Mouse (Mus musculus): Measurements from ENCODE around the gene 4930404H24Rik.

4930404H24Rik gene

GRCm38 (mm10) chr2:153492573-153493392 lies at the start of gene 4930404H24Rik:
Gene 4930404H24Rik, plus strand, starts transcription at chr2:153492790.
- CTCF ChIA-PET, result interaction anchor here (0.7 kb wide), 1 partner anchor 95 kb away, joined by 4 read pairs; no protein-coding TSS in a partner anchor

GRCm38 (mm10) chr2:153443434-153444240 lies 49.0 kb upstream of the 4930404H24Rik start:
- CTCF ChIA-PET, result interaction anchor here (0.6 kb wide), 2 partner anchors 53 to 73 kb away, joined by 3 to 5 read pairs; no protein-coding TSS in a partner anchor

- CTCF ChIA-PET, result interaction anchor here (0.6 kb wide), 2 partner anchors 53 to 73 kb away, joined by 3 to 5 read pairs; no protein-coding TSS in a partner anchor
Observed at GRCm38 (mm10) chr2:153444254-153445136, 48.1 kb upstream of the 4930404H24Rik start.

GRCm38 (mm10) chr2:153445137-153446016 lies 47.2 kb upstream of the 4930404H24Rik start:
- CTCF ChIA-PET, result interaction anchor here (0.6 kb wide), 1 partner anchor 797 kb away, joined by 3 read pairs; no protein-coding TSS in a partner anchor

GRCm38 (mm10) chr2:153446017-153446408 lies 46.6 kb upstream of the 4930404H24Rik start:
- CTCF ChIA-PET, result interaction anchor here (0.6 kb wide), 1 partner anchor 798 kb away, joined by 3 read pairs; no protein-coding TSS in a partner anchor

GRCm38 (mm10) chr2:153446476-153446875 lies 46.1 kb upstream of the 4930404H24Rik start:
- CTCF ChIA-PET, result no interaction called here

GRCm38 (mm10) chr2:153447719-153448118 lies 44.9 kb upstream of the 4930404H24Rik start:
- CTCF ChIA-PET, result interaction anchor here (1.0 kb wide), 1 partner anchor 15 kb away, joined by 3 read pairs; no protein-coding TSS in a partner anchor

GRCm38 (mm10) chr2:153448519-153448918 lies 44.1 kb upstream of the 4930404H24Rik start:
- CTCF ChIA-PET, result interaction anchor here (1.0 kb wide), 1 partner anchor 15 kb away, joined by 3 read pairs; no protein-coding TSS in a partner anchor

- CTCF ChIA-PET, result no interaction called here
Observed at GRCm38 (mm10) chr2:153453961-153454759, 38.4 kb upstream of the 4930404H24Rik start.

- CTCF ChIA-PET, result no interaction called here
Observed at GRCm38 (mm10) chr2:153454841-153455506, 37.6 kb upstream of the 4930404H24Rik start.

- CTCF ChIA-PET, result no interaction called here
Observed at GRCm38 (mm10) chr2:153457467-153457866, 35.1 kb upstream of the 4930404H24Rik start.

- CTCF ChIA-PET, result no interaction called here
Observed at GRCm38 (mm10) chr2:153458022-153458441, 34.6 kb upstream of the 4930404H24Rik start.

- CTCF ChIA-PET, result interaction anchor here (0.5 kb wide), 1 partner anchor 15 kb away, joined by 3 read pairs; no protein-coding TSS in a partner anchor
Observed at GRCm38 (mm10) chr2:153463257-153463656, 29.3 kb upstream of the 4930404H24Rik start.

GRCm38 (mm10) chr2:153467372-153467771 lies 25.2 kb upstream of the 4930404H24Rik start:
- CTCF ChIA-PET, result no interaction called here

- CTCF ChIA-PET, result no interaction called here
Observed at GRCm38 (mm10) chr2:153469317-153469716, 23.3 kb upstream of the 4930404H24Rik start.

- CTCF ChIA-PET, result no interaction called here
Observed at GRCm38 (mm10) chr2:153469764-153470163, 22.8 kb upstream of the 4930404H24Rik start.

GRCm38 (mm10) chr2:153470983-153471382 lies 21.6 kb upstream of the 4930404H24Rik start:
- CTCF ChIA-PET, result no interaction called here

Measured in spleen, embryonic (tissue).